Mouse (Mus musculus) layer of hippocampus, adult 2 months (tissue): ENCODE results near the gene Fancc. TPM values are rescaled to one million over a fixed set of nuclear protein-coding genes. Genes with fewer than 3 reads are reported as not detected.
"Not testable (repeated sequence)": the region's sequence is repeated elsewhere in the genome, so short reads cannot be mapped to it uniquely, and the experiment has no call there.

Experiments
- DNase-seq, 2 experiments: peaks; one replicate each; pipeline ENCODE4 v3.0.0; 2022; ENCODE audit warnings: low spot score in 2 of 2
- H3K27ac ChIP-seq: fragments of 200-600 bp; 2 replicates; pipeline ENCODE4 v1.8.1; 2022
- H3K4me3 ChIP-seq: fragments of 200-600 bp; 2 replicates; pipeline ENCODE4 v1.8.1; 2022; ENCODE audit warnings: mild to moderate bottlenecking
- CTCF ChIP-seq: fragments of 200-600 bp; conservative IDR thresholded peaks from 2 replicates; pipeline ENCODE4 v1.8.1; 2022; ENCODE audit warnings: antibody characterized with exemption, mild to moderate bottlenecking, moderate library complexity
- total RNA-seq, 2 experiments: library from RNA; stranded (reverse); gene quantifications; 2 replicates each; pipeline ENCODE4 v1.2.3; 2021

Fancc gene
- total RNA-seq, 2 experiments from 2014 or later: 6.5 to 9.5 TPM

DNA sequence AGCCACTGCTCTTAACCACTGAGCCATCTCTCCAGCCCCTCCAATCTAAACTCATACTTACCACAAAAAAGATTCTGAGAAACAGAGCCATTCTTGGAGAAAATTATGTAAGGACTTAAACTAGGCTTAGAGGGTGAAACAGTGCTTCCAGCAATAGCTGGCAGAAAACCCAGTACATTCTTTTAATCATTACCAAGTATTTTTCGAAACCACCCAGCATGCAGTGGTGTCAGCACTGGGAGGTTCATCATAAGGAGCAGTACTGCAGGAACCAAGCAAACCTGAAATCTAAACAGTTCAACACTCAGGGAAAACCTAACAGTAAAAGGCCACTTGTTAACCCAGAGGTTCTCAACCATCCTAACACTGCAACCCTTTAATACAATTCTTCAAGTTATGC, 99.7 kb downstream of the Fancc start:
- no peak for DNase-seq
- Histone ChIP-seq H3K4me3 (no peak overlapping the region), H3K27ac (no peak overlapping the region)
- TF ChIP-seq CTCF: no peak

DNA sequence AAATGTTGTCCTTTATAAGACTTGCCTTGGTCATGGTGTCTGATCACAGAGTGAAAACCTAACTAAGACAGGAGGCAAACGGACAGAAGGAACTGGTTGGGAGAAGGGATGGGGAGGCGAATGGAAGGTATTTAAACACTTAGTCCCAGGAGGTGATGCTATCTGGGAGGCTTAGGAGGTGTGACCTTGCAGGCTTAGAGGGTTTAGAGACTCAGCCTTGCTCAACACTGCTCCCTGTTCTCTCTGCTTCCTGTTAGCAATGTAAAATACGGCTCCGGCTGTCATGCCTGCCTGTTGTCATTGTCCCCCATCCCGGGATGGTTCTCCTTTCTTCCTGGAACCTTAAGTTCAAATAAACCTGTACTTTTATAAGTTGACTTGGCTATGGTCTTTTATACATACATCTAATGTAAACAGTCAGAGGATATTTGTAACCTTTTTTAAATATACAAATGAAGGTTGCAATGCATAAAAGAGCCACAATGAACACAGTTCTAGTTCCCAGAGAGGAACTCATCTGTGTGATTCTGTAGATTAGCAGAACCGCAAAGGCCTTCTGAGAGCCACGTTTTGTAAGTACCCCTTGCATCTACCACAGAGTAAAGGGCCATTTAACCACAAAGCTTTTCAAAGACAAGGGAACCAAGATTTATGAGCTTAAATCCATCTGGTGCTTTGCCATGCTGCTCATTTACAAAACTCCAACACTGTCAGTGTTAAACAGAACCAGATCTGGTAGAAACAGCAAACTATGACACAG, 102.6 kb downstream of the Fancc start:
- Histone ChIP-seq H3K27ac (no peak overlapping the region), H3K4me3 (no peak overlapping the region)
- TF ChIP-seq CTCF: no peak
- DNase-seq: peak in 1 of 2 experiments; percentile 2

DNA sequence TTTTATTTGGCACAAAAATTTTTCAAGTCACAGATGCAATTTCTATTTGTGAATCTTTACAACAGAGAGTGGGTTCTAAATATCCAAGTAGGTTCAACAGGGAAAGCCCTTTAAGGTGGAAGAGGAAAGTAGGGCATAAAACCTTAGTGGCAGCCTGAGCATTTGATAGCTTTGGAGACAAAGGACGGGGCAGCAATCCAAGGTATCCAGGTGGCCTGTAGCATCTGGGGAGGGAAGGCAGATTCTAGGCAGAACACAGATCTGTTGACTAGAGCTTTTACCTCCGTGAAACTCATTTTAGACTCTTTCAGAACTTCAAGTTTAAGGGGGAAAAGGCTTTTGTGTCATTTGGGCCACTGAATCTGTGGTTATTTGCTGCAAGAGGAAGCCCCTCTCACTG, 111.8 kb downstream of the Fancc start:
- no peak for DNase-seq
- H3K27ac ChIP-seq: no peak overlapping the region
- no peak for TF ChIP-seq CTCF
- no peak overlapping the region for H3K4me3 ChIP-seq

DNA sequence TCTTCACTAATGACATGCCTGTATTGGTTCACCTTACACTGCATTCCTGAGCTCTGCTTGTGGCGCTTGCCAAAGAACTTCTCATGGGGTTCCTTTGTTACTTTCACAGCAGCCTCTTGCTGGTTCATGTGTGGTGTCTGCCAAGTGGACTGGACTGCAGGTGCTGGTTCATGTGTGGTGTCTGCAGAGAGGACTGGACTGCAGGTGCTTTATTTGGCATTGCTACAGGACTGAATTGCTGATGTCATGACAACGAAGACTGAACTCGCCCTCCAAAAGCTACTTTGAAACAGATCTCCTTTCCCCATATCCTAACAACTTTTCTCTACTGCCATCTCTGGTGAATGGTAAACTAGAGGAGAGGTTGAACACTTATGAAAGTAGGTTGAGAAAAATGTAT, 112.3 kb downstream of the Fancc start:
- TF ChIP-seq CTCF: no peak
- H3K27ac ChIP-seq: no peak overlapping the region
- H3K4me3 ChIP-seq: no peak overlapping the region
- DNase-seq: no peak

DNA sequence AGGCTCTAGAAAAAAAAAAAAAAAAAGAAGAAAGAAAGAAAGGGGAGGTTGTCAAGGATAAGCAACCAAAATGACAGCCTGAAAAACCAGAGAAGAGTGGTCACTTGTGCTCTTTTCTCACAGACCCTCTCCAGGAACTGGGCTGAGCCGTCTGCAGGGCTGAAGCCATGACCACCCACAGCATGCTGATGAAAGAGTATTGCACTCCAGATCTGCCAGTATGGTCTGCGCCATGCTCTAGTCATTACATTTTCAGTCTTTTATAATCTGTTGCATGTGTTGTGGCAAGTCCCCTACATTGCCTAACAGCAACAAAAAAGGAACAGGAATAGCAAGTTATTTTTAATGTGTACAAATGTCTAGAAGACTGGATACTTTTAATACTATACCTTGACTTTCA, 114.9 kb downstream of the Fancc start:
- Histone ChIP-seq H3K4me3 (no peak overlapping the region), H3K27ac (no peak overlapping the region)
- no peak for TF ChIP-seq CTCF

DNA sequence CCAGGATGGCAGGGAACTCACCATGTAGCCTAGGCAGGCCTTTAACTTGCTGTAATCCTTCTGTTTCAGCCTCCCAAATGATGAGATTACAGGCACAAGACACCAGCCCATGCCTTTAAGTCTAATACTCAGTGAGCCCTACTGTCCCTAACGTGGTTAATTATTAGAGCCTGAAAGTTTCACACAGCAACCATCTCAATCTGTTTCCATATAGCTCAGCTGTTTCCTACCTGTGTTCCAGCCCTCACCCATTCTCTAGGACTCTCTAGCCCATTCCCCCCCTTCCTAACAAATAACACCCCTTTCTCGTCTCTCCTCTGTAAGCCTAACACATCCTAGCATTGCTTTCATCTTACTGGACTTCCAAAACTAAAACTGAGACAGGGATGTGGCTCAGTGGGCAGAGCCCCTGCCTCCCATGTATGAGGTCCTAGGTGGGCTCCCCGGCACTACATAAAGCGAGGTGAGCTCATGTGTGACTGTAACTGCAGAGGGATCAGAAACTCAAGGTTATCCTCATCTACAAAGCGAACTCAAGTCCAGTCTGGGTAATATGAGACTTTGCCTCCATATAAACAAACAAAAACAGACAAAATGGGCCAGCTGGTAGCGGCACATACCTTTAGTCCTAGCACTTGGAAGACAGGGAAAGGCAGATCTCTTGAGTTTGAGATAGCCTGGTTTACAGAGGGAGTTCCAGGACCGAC, 123.5 kb downstream of the Fancc start:
- no peak overlapping the region for H3K4me3 ChIP-seq
- no peak for DNase-seq
- no peak for TF ChIP-seq CTCF

More for the DNA sequence above, 114.9 kb downstream of the Fancc start:
- DNase-seq: no peak

DNA sequence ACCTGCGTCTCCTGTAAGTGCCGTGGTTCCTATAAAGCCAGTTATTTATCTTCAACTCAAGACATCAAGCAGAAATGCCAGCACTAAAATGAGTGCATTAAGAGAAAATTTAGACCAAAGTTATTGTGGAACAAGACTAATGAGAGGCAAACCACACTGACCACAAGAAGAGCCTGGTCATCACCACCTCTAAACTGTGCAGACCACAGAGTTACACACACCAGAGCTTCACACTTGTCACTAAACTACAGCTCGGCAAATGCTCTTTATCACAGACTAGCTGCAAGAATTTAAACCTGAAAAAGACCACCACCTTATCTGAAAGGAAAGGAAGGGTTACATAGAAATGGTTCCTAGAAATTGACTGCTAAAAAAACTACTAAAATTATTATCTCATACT, 135.3 kb downstream of the Fancc start:
- DNase-seq: no peak
- Histone ChIP-seq H3K4me3 (no peak overlapping the region), H3K27ac (no peak overlapping the region)
- TF ChIP-seq CTCF: no peak

More for the DNA sequence above, 123.5 kb downstream of the Fancc start:
- H3K27ac ChIP-seq: no peak overlapping the region

DNA sequence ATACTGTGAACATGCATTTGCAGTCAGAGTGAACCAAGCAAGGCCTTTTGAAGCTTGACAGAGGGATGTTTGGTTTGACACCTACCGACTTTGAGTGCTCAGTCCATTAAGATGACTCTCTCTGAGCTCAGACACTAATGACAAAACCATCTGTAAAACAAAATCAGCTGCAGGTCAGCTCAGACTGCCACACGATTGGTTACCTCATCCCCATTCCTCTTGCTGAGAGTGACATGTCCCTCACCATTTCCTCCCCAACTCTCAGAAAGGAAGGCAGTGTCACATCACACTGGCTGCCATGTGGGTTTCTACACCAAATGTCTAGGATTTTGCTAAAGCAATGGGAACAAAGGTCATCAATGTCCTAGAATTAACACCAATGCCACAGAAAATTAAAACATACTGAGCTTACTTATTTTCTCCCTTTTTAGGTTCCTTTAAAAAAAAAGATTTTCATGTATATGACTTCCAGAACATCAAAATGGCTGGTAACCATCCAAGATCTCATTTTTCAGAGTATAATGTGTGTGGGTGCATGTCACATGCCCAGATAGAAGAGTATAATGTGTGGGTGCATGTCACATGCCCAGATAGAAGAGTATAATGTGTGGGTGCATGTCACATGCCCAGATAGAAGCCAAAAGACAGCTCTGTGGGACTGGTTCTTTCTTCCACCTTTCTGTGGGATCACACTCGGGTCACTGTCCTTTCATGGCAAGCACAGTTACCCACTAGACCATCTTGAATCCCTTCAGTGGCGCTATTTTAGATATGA, 136.8 kb downstream of the Fancc start:
- no peak overlapping the region for H3K4me3 ChIP-seq
- no peak for TF ChIP-seq CTCF
- H3K27ac ChIP-seq: no peak overlapping the region
- no peak for DNase-seq

DNA sequence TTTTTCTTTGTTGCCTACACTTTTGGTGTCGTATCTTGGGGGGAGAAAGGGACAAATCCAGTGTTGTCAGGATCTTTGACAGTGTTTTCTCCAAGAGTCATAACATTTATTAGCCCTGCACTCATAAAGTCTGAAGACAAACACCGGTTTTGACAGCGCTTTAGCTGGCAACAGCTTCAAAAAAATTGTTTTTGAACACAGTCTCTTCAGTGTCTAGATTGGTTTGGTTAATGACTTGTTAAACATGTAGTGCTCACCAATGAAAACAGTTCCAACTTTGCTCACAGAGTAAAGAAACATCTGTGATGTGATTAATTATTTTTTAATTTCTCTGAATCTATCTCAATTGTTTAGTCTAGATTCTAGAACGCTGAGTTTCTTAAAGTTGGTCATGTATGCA, 137.7 kb downstream of the Fancc start:
- TF ChIP-seq CTCF: no peak
- Histone ChIP-seq H3K4me3 (no peak overlapping the region), H3K27ac (no peak overlapping the region)
- no peak for DNase-seq

DNA sequence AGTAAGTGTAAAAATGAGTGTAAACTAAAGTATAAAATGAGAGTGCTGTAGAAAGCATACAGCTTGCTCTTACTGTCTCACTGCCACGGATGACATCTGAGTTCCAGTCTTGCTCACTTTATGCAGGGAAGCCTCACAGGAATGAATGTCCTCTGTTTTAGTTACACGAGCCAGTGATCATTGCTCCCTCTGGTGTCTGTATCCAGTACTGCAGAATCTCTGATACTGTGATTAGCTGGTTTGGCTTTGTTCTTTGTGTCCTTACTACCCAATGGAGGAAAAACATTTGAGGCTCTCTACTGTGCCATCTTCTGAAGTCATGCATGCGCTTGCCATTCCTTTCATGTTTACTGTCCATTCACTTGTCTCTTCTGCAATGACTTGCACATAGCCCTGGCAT, 140.5 kb downstream of the Fancc start:
- peak; percentile 67 to 84 for DNase-seq
- Histone ChIP-seq H3K4me3 (no peak overlapping the region), H3K27ac (no peak overlapping the region)
- peak; percentile 98 for TF ChIP-seq CTCF

DNA sequence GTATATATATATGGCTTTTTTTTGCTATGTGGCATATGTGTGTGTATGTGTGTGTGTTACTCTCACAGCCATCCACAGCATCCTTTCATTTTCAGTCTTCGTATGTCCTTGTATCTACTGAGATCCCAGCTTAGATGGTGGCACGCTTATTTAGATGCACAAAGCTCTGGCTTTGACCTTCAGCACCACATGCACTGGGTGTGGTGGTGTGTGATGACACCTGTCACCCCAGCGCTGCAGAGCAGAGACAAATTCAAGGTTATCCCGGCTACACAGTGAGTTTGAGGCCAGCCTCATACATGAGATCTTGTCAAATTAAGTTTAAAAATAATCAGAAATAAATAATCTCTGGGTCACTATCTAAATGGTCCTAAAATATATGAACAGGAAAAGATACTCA, 141.0 kb downstream of the Fancc start:
- Histone ChIP-seq H3K4me3 (no peak overlapping the region), H3K27ac (no peak overlapping the region)
- no peak for DNase-seq
- no peak for TF ChIP-seq CTCF

DNA sequence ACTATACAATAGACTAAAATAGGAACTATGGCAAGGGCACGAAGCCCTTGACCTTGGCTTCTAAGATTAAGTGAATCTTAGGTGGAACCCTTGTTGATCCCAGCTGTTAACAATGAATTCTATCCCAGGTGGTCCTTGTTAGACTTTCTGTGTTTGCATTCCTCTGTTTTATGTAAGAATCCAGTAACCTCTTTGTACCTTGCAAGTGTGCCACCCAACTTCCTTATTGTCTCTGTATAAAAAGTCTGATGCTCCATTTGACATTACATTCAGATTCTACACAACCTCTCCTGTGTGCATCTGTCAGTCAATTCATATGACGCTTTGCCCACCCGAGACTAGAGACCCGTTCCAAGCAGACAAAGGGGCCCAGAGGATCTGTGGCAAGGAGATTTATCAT, 143.8 kb downstream of the Fancc start:
- H3K27ac ChIP-seq, H3K4me3 ChIP-seq, DNase-seq: not testable (repeated sequence)

DNA sequence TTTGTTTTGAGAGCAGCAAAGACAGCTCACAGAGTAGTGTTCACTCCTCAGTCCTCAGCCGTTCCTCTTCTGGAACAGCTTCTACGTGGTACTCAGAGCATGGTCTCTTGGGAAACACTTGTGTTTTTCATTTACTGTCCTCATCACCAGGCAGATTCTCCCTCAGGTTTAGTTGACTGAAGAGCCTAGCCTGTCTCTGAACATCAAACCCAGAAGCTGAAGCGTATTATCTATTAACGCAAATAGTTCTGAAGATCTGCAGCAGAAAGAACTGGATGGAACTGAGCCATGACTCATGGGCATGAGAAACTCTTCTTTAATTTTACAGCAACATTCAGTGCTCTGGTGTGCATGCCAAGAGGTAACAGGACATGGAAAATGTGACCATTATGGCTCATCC, 147.0 kb downstream of the Fancc start:
- no peak for DNase-seq
- TF ChIP-seq CTCF: no peak
- Histone ChIP-seq H3K27ac (no peak overlapping the region), H3K4me3 (no peak overlapping the region)

DNA sequence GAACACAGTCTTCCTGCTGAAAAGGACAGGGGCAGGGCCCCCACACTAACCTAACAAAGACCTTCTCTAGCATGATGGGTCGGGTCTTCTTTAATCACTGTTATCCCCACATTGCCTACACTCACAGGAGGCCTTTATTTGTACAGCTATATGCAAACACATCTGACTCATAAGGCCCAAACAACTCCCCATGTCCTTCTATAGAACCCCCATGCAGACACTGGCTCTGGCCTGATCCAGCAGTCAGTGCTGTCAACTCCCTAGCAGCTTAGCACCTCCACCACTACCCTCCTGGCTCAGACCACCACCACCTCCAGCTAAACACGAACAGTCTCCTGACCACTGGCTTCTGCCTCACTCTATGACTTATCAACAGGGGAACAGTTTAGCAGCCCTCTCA, 149.4 kb downstream of the Fancc start:
- no peak overlapping the region for H3K27ac ChIP-seq
- H3K4me3 ChIP-seq: no peak overlapping the region
- no peak for DNase-seq
- no peak for TF ChIP-seq CTCF
